Mouse (Mus musculus): ENCODE results near the gene Acsl3. TPM values are rescaled to one million over a fixed set of nuclear protein-coding genes. Genes with fewer than 3 reads are reported as not detected.

The Acsl3 gene
- polyA plus RNA-seq, 1 experiment from 2014 or later = 72.2 TPM

DNA sequence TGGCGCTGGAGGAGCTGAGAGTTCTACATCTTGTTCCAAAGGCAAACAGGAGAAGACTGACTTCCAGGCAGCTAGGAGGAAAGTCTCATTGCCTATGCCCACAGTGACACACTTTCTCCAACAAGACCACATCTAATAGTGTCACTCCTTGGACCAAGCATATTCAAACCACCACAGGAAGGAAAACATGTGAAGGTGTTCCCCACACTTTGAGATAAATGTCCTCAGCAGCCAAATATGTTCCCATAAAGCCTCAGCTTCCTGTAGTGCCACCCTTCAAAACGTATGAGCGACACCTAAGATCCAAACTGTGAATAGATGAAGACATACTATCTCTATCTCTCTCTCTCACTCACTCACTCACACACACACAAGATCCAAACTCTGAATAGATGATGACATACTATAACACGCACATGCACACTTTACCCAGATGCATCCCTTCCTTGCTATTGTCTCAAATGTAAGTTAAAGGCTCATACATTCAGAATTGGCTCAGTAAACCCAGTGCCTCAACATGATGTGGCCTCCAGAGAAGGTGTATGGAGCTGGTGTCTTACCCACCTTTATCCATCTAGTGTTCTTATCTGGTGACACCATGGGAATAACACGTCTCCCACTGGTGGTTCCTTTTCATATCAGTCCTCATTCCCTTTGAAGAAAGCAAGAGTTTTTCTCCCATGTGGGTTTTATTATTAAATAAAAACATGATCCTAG, 53.1 kb downstream of the Acsl3 start:
- no peaks in the 10 kb centered on the region for H3K4me1 ChIP-seq (replicated peaks)
- no peak overlapping the region for H3K4me2 ChIP-seq
- H3K9ac ChIP-seq = no peak overlapping the region
- H3K9me3 ChIP-seq (replicated peaks) = no peaks in the 10 kb centered on the region
- no peak for ATAC-seq (replicated peaks; ENCODE audit: insufficient number of reproducible peaks, insufficient read depth, low FRiP score, low read depth)
- no peak overlapping the region for H3K4me3 ChIP-seq
- H3K27ac ChIP-seq = no peak overlapping the region
- WGBS = 72% methylated on average over 5 of the region's 5 CpGs
- H3K27me3 ChIP-seq = no peaks in the 10 kb centered on the region
- H3K36me3 ChIP-seq = no peaks in the 10 kb centered on the region; the same call in 1 of the 2 replicates

DNA sequence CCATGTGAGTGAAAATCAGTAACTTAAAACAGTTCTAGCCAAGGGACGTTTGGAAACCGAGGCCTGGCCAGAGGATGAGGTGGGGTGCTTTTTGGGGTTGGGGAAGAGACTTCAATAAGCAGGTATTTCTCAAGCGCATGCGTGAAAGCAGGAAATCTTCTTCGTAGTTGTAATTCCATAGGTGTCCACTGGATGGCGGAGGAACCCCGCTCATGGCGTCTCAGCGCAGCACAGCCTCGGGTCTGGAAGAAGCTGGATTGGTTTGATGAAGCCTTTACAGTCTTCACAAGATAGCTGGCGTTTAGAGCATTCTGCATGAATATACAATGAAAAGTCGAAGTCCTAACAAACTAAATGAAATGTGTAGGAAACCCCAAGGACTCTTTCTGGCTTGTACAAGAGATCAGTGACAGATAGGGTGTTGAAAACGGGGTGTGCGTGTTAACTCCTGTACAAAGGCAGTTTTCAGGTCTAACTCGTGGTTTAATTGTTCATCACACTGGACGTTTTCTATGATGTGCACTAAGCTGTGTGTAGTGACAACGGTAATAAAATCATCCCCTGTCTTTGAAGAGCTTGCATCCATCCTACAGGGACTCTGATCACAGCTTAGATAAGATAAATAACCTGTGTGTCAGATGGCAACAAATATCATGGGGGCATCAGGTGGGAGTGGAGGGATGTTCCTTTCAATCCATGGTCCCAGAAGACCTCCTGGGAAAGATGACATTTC, 67.0 kb downstream of the Acsl3 start:
- Histone ChIP-seq H3K27me3 (no peaks in the 10 kb centered on the region), H3K9ac (no peak overlapping the region), H3K9me3 (replicated peaks) (no peaks in the 10 kb centered on the region), H3K4me2 (no peak overlapping the region), H3K4me1 (replicated peaks) (peaks cover 9% of the 10 kb centered on the region), H3K36me3 (no peaks in the 10 kb centered on the region), H3K27ac (no peak overlapping the region), H3K4me3 (no peak overlapping the region)
- WGBS = 15% methylated on average over 17 of the region's 17 CpGs
- ATAC-seq (replicated peaks; ENCODE audit: insufficient number of reproducible peaks, insufficient read depth, low FRiP score, low read depth) = no peak

DNA sequence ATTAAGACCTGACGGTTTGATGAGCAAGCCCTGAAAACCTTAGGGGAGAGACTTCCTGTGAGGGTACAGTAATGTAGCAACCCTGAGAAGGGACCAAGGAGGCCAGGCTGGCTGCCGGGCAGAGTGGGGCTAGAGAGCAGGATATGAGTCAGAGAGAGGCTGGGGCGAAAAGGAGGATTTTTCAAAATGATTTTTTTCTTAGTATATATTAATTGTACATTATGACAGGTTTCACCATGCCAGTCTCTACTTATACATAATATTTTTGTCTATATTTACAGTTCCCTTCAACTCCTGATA, 67.5 kb downstream of the Acsl3 start:
- Histone ChIP-seq H3K4me2 (no peak overlapping the region), H3K36me3 (no peaks in the 10 kb centered on the region), H3K27me3 (no peaks in the 10 kb centered on the region), H3K9me3 (replicated peaks) (no peaks in the 10 kb centered on the region), H3K4me3 (no peak overlapping the region), H3K4me1 (replicated peaks) (peaks cover 9% of the 10 kb centered on the region), H3K27ac (no peak overlapping the region), H3K9ac (no peak overlapping the region)
- ATAC-seq (replicated peaks; ENCODE audit: insufficient number of reproducible peaks, insufficient read depth, low FRiP score, low read depth) = no peak
- 46% methylated on average over 3 of the region's 3 CpGs for WGBS

DNA sequence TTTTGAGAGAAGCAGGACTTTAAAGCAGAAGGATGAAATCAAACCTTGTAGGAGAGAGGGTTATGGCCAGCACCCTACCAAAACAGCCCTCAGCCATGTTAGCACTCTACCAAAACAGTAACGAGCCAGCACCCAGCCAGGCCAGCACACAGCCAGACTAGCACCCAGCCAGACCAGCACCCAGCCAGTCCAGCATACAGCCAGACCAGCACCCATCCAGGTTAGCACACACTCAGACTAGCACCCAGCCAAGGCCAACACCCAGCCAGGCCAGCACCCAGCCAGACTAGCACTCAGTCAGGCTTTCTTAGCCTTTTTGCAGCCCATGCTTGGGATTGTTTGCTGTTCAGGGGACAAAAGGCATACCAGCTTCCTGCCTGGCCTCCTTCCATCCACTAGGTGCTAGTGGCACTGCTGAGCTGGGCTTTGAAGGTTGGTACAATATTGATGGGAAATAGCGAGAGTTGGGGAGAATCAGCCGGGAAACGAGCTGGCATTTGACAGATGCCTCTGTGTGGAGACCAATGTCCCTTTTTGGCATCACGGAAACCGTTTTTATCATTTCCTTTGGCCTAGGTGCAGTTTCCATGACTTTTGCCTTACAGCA, 68.1 kb downstream of the Acsl3 start:
- Histone ChIP-seq H3K4me2 (no peak overlapping the region), H3K4me3 (no peak overlapping the region), H3K4me1 (replicated peaks) (peaks cover 9% of the 10 kb centered on the region), H3K27ac (no peak overlapping the region), H3K9ac (no peak overlapping the region), H3K36me3 (no peaks in the 10 kb centered on the region), H3K9me3 (replicated peaks) (no peaks in the 10 kb centered on the region), H3K27me3 (no peaks in the 10 kb centered on the region)
- no peak for ATAC-seq (replicated peaks; ENCODE audit: insufficient number of reproducible peaks, insufficient read depth, low FRiP score, low read depth)
- WGBS = 52% methylated on average over 6 of the region's 6 CpGs

DNA sequence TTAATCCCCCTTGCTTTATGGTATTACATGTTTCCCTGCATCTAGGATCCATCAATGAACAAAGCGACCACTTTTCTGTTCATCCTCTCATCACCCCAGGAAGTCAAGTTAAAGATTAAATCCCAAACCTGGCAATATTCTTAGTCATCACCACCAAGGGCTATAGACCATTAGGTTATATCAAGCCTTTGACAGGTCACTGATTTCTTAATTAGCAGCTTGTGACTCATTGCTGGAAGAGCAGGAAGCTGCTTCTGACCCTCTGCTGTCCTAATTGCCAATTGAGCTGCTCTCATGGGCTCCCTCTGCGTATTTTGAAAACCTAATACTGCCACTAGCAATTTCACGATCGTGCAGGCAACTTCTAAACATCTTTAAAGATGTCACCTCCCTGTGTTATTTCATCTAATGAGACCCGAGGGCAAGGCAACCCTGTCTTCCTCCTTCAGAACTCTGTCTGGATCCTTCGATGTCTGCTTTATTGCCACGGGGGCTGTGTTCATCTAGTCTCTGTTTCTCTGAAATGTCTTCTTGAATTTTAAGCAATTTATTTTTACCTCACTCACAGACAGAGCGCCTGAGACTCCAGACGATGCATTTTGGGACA, 72.6 kb downstream of the Acsl3 start:
- no peak for ATAC-seq (replicated peaks; ENCODE audit: insufficient number of reproducible peaks, insufficient read depth, low FRiP score, low read depth)
- Histone ChIP-seq H3K4me1 (replicated peaks) (peaks cover 8% of the 10 kb centered on the region), H3K27me3 (no peaks in the 10 kb centered on the region), H3K4me2 (no peak overlapping the region), H3K27ac (no peak overlapping the region), H3K9ac (no peak overlapping the region), H3K9me3 (replicated peaks) (no peaks in the 10 kb centered on the region), H3K4me3 (no peak overlapping the region), H3K36me3 (no peaks in the 10 kb centered on the region)
- 77% methylated on average over 9 of the region's 9 CpGs for WGBS

DNA sequence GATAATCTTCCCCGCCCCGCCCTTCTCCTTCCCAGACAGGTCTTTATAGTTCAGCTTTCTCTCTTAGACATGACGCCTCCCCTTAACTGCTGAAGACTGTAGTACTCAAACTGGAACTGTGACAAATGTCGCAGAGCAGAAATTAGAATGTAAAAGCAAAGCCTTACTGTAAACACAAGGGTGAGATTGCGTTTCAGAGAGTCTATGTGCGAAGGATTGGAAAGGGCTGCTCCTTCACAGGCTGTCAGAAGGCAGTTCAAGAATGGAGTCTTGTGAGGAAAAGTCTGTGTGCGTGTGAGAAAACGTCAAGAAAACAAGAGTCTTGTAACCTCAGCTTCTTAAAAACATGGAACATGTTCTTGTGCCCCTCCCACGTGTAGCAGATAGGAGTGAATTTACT, 74.7 kb downstream of the Acsl3 start:
- Histone ChIP-seq H3K4me1 (replicated peaks) (0 out of 2 replicates have a peak, but pooled peaks cover 3% of the 10 kb centered on the region), H3K4me2 (no peak overlapping the region), H3K36me3 (no peaks in the 10 kb centered on the region), H3K9ac (no peak overlapping the region), H3K9me3 (replicated peaks) (no peaks in the 10 kb centered on the region), H3K4me3 (no peak overlapping the region), H3K27me3 (no peaks in the 10 kb centered on the region), H3K27ac (no peak overlapping the region)
- 81% methylated on average over 9 of the region's 9 CpGs for WGBS
- ATAC-seq (replicated peaks; ENCODE audit: insufficient number of reproducible peaks, insufficient read depth, low FRiP score, low read depth) = no peak

DNA sequence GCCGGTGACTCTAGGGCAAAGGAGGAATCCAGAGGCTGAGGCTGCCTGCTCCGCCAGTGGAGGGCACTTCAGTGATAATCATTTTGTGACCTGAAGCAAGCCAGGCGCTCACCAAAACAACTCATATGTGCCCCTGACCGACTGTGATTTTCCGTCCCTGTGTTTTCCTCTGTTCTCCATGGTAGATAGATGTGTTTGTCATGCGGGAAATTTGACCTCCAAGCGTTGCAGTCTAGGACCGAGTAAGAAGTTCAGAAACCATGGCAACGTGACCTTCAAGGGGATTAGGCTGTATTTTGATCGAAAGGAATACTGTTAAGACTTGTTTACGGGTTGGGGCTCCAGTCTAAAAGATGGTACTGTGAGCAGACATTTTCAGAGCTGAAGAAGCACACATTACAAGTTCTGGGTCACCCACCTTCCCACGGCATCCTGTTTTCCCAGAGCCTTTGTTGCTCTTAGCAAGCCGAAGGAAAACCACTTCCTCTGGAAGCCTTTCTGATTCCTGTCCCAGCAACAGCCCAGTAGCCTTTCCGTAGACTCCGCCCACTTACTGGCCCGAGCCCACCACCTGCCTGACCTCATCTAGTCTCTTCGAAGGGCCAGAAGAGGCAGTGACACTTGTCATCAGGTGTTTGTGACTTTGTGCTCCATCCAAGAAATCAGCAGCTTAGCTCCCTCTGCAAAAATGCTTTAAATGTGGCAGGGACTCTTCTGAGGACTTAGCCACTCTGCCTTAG, 76.8 kb downstream of the Acsl3 start:
- Histone ChIP-seq H3K27me3 (no peaks in the 10 kb centered on the region), H3K4me2 (no peak overlapping the region), H3K36me3 (no peaks in the 10 kb centered on the region), H3K4me1 (replicated peaks) (peaks cover 6% of the 10 kb centered on the region), H3K9ac (no peak overlapping the region), H3K27ac (no peak overlapping the region), H3K4me3 (no peak overlapping the region), H3K9me3 (replicated peaks) (no peaks in the 10 kb centered on the region)
- 52% methylated on average over 17 of the region's 17 CpGs for WGBS
- no peak for ATAC-seq (replicated peaks; ENCODE audit: insufficient number of reproducible peaks, insufficient read depth, low FRiP score, low read depth)

DNA sequence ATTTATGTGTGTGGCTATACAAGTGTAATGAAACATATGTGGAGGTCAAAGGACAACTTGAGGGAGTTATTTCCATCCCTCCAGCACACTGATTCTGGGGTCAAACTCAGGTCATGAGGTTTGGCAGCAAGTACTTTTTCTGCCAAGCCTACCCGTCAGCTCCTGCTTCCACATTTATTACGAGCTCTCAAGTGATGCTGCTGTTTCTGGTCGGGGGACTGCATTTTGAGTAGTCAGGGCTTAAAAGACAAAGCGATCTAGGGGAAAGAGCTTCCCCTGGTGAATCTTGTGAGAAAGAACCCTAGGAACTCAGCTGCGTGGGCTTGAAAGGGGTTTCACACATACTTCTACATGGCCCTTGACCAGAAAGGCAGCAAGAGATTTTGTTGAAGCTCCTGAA, 80.0 kb downstream of the Acsl3 start:
- Histone ChIP-seq H3K4me3 (no peak overlapping the region), H3K27ac (no peak overlapping the region), H3K9ac (no peak overlapping the region), H3K4me2 (no peak overlapping the region), H3K4me1 (replicated peaks) (peaks cover 6% of the 10 kb centered on the region), H3K27me3 (no peaks in the 10 kb centered on the region), H3K9me3 (replicated peaks) (no peaks in the 10 kb centered on the region), H3K36me3 (no peaks in the 10 kb centered on the region)
- WGBS = 39% methylated on average over 5 of the region's 5 CpGs
- no peak for ATAC-seq (replicated peaks; ENCODE audit: insufficient number of reproducible peaks, insufficient read depth, low FRiP score, low read depth)

DNA sequence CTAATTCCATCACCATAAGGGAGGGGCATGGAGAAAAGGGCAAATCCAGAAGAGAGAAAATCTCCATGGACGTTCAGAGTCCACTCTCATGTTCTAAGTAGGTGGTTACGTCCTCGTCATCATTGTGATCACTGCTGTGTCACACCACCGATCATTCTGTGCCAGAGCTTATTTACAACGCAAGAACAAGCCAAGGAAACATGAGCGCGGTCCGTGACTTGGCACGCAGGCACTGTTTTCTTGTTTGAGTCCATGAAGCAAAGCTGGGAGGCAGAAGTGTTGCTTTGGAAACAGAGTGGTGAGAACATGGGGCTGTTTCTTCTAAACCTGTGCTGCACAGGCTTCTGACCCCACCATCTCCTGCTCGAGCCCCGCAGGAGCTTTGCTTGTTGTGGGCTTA, 83.1 kb downstream of the Acsl3 start:
- 89% methylated on average over 11 of the region's 11 CpGs for WGBS
- H3K36me3 ChIP-seq = no peaks in the 10 kb centered on the region
- H3K4me1 ChIP-seq (replicated peaks) = peaks cover 15% of the 10 kb centered on the region
- no peaks in the 10 kb centered on the region for H3K27me3 ChIP-seq
- no peak overlapping the region for H3K4me2 ChIP-seq
- no peak overlapping the region for H3K27ac ChIP-seq
- no peak overlapping the region for H3K4me3 ChIP-seq
- no peaks in the 10 kb centered on the region for H3K9me3 ChIP-seq (replicated peaks)
- H3K9ac ChIP-seq = no peak overlapping the region
- no peak for ATAC-seq (replicated peaks; ENCODE audit: insufficient number of reproducible peaks, insufficient read depth, low FRiP score, low read depth)

DNA sequence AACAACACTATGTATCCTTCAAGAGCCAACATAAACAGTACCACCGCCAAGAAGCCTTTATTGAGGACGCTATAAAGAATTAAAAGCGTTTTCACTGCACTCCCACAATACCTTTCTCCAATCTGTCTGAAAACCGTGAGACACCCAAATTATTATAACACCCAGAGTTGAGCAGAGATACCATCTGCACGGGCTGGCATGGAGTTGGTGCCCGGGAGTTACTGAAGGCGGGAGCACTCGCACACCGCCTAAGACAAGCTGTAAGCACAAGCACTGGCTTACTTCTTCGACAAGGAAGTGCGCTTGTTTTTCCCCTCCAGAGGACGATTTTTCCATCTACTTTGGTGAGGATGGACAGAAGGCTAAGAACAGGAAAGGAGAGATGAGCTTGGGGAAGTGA, 84.6 kb downstream of the Acsl3 start:
- H3K36me3 ChIP-seq = no peaks in the 10 kb centered on the region
- no peak for ATAC-seq (replicated peaks; ENCODE audit: insufficient number of reproducible peaks, insufficient read depth, low FRiP score, low read depth)
- H3K9ac ChIP-seq = no peak overlapping the region
- no peak overlapping the region for H3K4me2 ChIP-seq
- H3K4me3 ChIP-seq = no peak overlapping the region
- no peaks in the 10 kb centered on the region for H3K9me3 ChIP-seq (replicated peaks)
- peaks cover 21% of the 10 kb centered on the region for H3K4me1 ChIP-seq (replicated peaks)
- 80% methylated on average over 12 of the region's 12 CpGs for WGBS
- no peak overlapping the region for H3K27ac ChIP-seq
- H3K27me3 ChIP-seq = no peaks in the 10 kb centered on the region

DNA sequence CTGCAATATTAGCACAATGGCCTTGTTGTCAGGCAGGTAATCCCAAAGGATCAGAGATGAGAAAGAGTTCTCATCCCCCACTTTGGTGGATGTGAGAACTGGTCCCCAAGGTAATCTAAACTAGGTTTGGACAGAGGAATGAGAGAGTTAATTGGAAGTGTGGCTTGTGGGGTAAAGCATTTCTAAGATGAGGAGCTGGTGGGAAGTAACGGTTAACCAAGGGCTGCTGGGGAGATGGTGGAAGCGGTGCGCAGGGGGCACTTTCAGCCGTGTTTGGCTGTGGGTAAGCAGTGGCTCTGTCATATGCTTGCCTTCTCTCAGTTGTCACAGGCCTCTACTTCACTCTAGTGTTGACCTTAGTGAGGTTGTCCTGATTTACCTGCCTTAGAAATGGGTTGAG, 85.7 kb downstream of the Acsl3 start:
- WGBS = 90% methylated on average over 4 of the region's 4 CpGs
- Histone ChIP-seq H3K9me3 (replicated peaks) (no peaks in the 10 kb centered on the region), H3K27ac (no peak overlapping the region), H3K36me3 (no peaks in the 10 kb centered on the region), H3K4me2 (no peak overlapping the region), H3K27me3 (no peaks in the 10 kb centered on the region), H3K9ac (no peak overlapping the region), H3K4me3 (no peak overlapping the region), H3K4me1 (replicated peaks) (peaks cover 17% of the 10 kb centered on the region)
- ATAC-seq (replicated peaks; ENCODE audit: insufficient number of reproducible peaks, insufficient read depth, low FRiP score, low read depth) = no peak
